Mouse (Mus musculus) heart, postnatal 0 days (tissue): ENCODE results near the gene Pde4d.

Experiments
- CTCF ChIP-seq: IDR thresholded peaks from 2 replicates; pipeline ENCODE4 v1.5.1; 2016; ENCODE audit warnings: antibody characterized with exemption, control low read depth, low read depth
- EP300 ChIP-seq: IDR thresholded peaks from 2 replicates; pipeline ENCODE4 v1.6.1; 2016; ENCODE audit warnings: antibody characterized with exemption, low read depth

GRCm38 (mm10) chr13:108465755-108466154 lies 16.0 kb downstream of the Pde4d start:
- TF ChIP-seq EP300, result no peak
- TF ChIP-seq CTCF, result no peak
